Mouse (Mus musculus): ENCODE data around the gene Egfl8. TPM values are rescaled to one million over a fixed set of nuclear protein-coding genes. Genes with fewer than 3 reads are reported as not detected.
A peak's percentile ranks its signal among the peaks of the same experiment; 100 is the strongest.

Egfl8 gene
- polyA plus RNA-seq, 1 experiment from 2014 or later = 4.4 TPM

DNA sequence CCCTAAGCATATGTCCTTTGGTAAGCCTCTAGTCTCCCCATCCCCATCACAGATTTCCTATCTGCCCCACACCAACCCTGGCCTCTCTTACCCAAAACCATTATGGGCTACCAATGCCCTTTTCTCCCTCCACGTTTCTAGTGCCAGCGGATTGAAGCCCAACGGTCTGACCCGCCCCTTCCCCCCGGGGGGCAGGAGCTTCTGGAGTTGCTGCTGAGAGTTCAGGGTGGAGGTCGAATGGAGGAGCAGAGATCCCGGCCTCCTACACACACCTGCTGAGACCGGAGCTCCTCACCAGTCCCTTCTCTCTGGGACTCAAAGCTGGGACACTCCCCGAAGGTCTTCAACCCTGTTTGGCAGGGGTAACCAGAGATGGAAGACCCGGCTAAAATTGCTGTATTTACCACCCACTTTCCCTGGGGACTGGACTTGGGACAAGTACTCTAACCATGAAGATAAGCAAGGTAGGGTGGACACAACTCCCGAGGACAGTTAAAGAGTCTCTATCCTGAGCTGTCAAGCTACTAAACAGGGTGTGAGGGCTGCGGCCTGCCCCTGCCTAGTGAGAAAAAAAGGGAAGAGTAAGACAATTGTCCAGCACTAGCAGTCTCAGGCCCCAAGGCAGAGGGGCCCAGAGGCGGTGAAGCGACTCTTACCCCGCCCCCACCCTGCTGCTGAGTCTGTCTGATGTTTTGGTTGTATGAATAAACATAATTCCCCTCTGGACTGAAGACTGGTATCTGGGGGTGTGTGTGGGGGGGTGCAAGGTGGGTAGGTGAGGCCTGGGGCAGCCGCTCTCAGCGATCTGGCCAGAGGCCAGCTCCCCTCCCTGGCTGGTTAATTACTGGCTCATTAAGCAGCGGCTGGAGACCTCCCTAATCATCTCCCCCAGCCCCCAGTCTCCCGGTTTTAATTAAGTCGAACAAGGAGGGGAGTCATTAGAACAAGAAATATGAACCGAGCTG lies 24.5 kb downstream of the Egfl8 start, which contains the start of gene Pbx2:
Gene Pbx2 (plus strand): TSS at position 238 of the 965 bp plus-strand sequence.
- Histone ChIP-seq H3K27me3 (no peaks in the 10 kb centered on the region), H3K9ac (peak within 1 kb of the TSS; percentile 94), H3K4me3 (replicated peaks) (peak within 1 kb of the TSS; percentile 73), H3K36me3 (peaks cover 24% of the 10 kb centered on the region), H3K9me3 (replicated peaks) (no peaks in the 10 kb centered on the region), H3K27ac (peak within 1 kb of the TSS; percentile 100), H3K4me2 (peak within 1 kb of the TSS; percentile 72), H3K4me1 (peaks cover 82% of the 10 kb centered on the region)
- peak; percentile 40 for ATAC-seq (replicated peaks; ENCODE audit: low FRiP score)
- 2% methylated on average over 21 of the region's 21 CpGs for WGBS

DNA sequence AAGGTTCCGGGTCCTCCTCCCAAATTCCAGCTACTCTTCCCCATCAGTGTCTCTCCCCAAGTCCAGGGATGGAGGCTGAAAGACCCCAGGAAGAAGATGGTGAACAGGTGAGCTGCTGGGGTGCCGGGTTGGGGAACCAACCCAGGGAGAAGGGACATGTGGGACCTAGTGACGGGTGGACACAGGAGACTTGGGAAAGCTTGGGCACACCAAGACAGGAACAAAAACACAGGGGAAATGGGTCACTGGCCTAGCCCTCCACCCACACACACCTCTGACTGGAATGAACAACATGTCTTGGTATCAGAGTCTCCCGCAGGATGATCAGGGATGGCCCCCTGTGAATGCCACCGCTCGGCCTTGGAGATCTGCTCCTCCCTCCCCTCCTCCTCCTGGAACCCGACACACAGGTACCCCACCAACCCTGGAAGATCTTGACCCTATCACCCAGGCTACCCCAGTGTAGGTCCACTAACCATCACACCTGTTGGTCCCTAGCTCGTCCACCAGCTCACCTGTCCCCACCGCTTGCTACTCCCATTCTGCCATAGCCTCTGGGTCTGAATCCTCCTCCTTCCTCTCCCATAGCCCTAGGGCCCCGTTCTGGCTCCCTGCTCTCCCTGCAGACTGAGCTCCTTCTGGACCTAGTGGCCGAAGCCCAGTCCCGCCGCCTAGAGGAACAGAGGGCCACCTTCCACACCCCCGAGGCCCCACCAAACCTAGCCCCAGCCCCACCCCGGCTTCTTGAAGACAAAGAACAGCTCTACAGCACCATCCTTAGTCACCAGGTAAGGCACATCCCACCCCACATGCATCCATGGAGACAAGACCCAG lies 25.4 kb downstream of the Egfl8 start:
- Histone ChIP-seq H3K4me2 (peak overlapping the region; percentile 72), H3K4me1 (peaks cover 80% of the 10 kb centered on the region), H3K27me3 (no peaks in the 10 kb centered on the region), H3K9ac (no peak overlapping the region), H3K36me3 (peaks cover 14% of the 10 kb centered on the region), H3K4me3 (replicated peaks) (peak overlapping the region; percentile 73), H3K27ac (peak overlapping the region; percentile 100), H3K9me3 (replicated peaks) (no peaks in the 10 kb centered on the region)
- 51% methylated on average over 15 of the region's 15 CpGs for WGBS
- ATAC-seq (replicated peaks; ENCODE audit: low FRiP score) = no peak

DNA sequence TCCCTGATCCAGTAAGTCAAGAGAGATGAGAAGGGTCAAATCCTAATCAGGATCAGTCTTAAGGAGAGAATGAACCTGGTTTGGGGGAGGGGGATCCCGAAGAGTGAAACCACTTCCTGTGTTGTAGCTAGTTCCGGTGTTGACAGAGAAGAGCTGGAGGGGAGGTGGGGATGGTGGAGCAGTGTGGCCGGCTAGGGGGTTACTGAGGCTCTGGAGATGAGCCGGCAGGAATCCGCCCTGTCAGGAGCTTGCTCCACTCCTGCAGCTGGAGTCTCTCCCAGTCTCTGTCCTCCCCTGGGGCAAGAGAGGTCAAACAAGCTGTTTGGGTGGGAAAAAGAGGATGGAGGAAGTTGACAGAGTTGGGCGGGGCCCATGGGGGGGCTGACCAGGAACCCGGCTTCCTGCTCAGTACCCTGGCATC lies 26.1 kb downstream of the Egfl8 start, which contains the start of gene Gpsm3:
Gene Gpsm3 (plus strand): TSS at position 126 of the 421 bp plus-strand sequence.
- Histone ChIP-seq H3K4me2 (peak within 1 kb of the TSS; percentile 72), H3K9ac (0 out of 2 replicates have a peak within 1 kb of the TSS, but pooled peaks have one; percentile 7), H3K27me3 (no peaks in the 10 kb centered on the region), H3K4me3 (replicated peaks) (peak within 1 kb of the TSS; percentile 73), H3K27ac (peak within 1 kb of the TSS; percentile 100), H3K36me3 (peaks cover 8% of the 10 kb centered on the region), H3K4me1 (peaks cover 73% of the 10 kb centered on the region), H3K9me3 (replicated peaks) (no peaks in the 10 kb centered on the region)
- no peak for ATAC-seq (replicated peaks; ENCODE audit: low FRiP score)
- WGBS = 5% methylated on average over 7 of the region's 7 CpGs

DNA sequence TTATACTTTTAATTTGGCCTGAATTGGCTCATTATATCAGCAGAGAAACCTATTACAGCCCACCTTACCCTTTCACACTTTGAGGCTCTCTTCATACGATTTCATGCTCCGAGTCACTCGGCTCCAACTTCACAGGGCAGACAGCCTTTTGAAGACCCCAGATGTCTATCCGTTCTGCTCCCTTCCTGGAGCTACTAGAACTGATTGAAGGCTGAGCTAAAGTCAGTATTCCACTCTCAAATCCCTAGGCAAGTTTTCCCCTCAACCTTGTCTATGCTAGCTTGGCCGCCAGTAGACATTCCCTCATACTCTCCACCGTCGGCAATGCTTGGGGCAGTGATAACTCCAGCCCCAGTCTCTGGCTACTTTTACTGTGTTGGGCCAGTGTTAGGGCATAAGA lies 26.6 kb downstream of the Egfl8 start:
- H3K4me1 ChIP-seq = peaks cover 69% of the 10 kb centered on the region
- ATAC-seq (replicated peaks; ENCODE audit: low FRiP score) = no peak
- H3K36me3 ChIP-seq = peaks cover 3% of the 10 kb centered on the region
- no peaks in the 10 kb centered on the region for H3K27me3 ChIP-seq
- 19% methylated on average over 7 of the region's 7 CpGs for WGBS
- H3K9ac ChIP-seq = 0 out of 2 replicates have a peak overlapping the region, but pooled peaks have one; percentile 7
- H3K4me3 ChIP-seq (replicated peaks) = peak overlapping the region; percentile 73; the same call in 1 of the 2 replicates
- H3K4me2 ChIP-seq = peak overlapping the region; percentile 72
- peak overlapping the region; percentile 100 for H3K27ac ChIP-seq
- no peaks in the 10 kb centered on the region for H3K9me3 ChIP-seq (replicated peaks)

DNA sequence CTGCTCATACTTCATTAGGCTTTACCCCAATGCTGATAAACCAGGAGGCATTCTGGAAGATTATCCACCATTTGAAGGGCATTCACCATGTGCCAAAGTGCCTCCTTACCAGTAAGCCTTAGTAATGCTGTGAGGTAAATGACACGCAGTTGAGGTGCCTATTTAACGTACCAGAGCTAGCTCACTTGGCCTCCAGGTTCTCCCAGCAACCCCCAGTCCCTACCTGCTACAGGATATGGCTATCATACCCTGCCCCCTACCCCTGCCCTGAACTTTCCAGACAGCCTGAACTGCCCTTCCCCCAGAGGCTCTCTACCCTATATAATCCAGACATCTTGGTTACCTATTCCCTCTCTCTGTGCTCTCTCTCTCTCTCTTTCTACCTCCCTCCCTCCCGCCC lies 27.0 kb downstream of the Egfl8 start:
- peak overlapping the region; percentile 100 for H3K27ac ChIP-seq
- H3K36me3 ChIP-seq = no peaks in the 10 kb centered on the region
- 47% methylated on average over 3 of the region's 3 CpGs for WGBS
- H3K9ac ChIP-seq = no peak overlapping the region
- H3K27me3 ChIP-seq = no peaks in the 10 kb centered on the region
- H3K4me1 ChIP-seq = peaks cover 64% of the 10 kb centered on the region
- H3K4me3 ChIP-seq (replicated peaks) = no peak overlapping the region
- no peaks in the 10 kb centered on the region for H3K9me3 ChIP-seq (replicated peaks)
- ATAC-seq (replicated peaks; ENCODE audit: low FRiP score) = no peak
- peak overlapping the region; percentile 72 for H3K4me2 ChIP-seq

DNA sequence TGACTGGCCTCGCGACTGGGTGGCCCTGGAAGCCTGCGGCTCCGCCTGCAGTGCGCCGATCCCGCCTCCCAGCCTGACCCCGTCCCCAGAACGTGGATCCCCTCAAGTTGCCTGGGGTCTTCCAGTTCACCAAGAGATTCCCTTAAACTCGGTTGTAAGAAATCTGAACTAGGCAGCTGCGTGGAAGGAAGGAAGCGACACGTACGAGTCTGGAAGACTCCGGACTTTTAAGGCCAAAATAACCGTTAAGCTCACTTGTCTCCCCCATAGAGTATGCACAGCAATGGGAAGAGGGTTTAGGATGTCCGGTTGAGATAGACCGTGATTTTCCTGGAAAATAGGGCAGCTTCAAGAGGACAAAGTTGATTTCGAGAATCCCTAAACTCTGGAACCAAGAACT lies 28.0 kb downstream of the Egfl8 start:
- peak overlapping the region; percentile 95 for H3K9ac ChIP-seq
- H3K9me3 ChIP-seq (replicated peaks) = no peaks in the 10 kb centered on the region
- peak overlapping the region; percentile 96 for H3K4me2 ChIP-seq
- H3K4me1 ChIP-seq = peaks cover 57% of the 10 kb centered on the region
- no peak for ATAC-seq (replicated peaks; ENCODE audit: low FRiP score)
- 4% methylated on average over 19 of the region's 19 CpGs for WGBS
- peak overlapping the region; percentile 82 for H3K4me3 ChIP-seq (replicated peaks)
- H3K27ac ChIP-seq = peak overlapping the region; percentile 100
- H3K36me3 ChIP-seq = no peaks in the 10 kb centered on the region
- no peaks in the 10 kb centered on the region for H3K27me3 ChIP-seq

DNA sequence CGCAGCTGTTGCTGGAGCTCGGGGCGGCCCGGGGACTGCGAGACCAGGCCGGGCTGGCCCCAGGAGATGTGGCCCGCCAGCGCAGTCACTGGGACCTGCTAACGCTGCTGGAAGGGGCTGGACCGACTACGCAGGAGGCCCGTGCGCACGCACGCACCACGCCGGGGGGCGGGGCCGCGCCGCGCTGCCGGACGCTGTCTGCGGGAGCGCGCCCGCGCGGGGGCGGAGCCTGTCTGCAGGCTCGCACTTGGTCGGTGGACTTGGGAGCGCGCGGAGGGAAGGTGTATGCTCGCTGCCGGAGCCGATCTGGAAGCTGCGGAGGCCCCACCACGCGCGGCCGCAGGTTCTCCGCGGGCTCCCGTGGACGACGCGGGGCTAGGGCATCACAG lies 28.4 kb downstream of the Egfl8 start:
- Histone ChIP-seq H3K9me3 (replicated peaks) (no peaks in the 10 kb centered on the region), H3K4me3 (replicated peaks) (peak overlapping the region; percentile 82), H3K36me3 (no peaks in the 10 kb centered on the region), H3K27ac (peak overlapping the region; percentile 100), H3K4me2 (peak overlapping the region; percentile 96), H3K9ac (peak overlapping the region; percentile 95), H3K4me1 (peaks cover 57% of the 10 kb centered on the region), H3K27me3 (no peaks in the 10 kb centered on the region)
- WGBS = 1% methylated on average over 49 of the region's 50 CpGs
- peak; percentile 73 for ATAC-seq (replicated peaks; ENCODE audit: low FRiP score)

DNA sequence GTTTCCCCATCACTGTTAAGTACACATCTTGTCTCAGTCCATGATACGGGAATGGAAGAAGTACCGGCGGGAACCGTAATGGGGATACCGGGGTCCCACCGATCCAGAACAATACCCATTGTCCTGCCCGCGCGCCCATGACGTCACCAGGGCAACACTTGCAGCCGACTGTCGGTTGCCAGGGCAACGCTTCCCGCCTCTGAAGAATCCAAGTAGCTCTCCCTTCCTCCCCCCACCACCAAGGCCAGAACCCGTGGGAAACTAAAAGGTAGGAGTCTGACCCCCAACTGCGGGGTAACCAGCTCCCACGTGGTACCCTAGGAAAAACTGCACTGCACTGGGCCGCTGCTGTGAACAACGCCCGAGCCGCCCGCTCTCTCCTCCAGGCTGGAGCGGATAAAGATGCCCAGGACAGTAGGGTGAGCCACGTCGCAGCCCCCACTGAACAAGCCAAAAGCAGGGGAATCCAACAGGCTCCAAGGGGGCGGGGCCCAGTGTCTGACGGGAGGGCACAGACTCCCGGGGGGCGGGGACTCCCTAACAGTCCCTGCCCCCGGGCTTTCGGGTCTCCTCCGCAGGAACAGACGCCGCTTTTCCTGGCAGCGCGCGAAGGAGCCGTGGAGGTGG lies 28.9 kb downstream of the Egfl8 start:
- Histone ChIP-seq H3K27ac (peak overlapping the region; percentile 100), H3K4me3 (replicated peaks) (peak overlapping the region; percentile 82), H3K9me3 (replicated peaks) (no peaks in the 10 kb centered on the region), H3K4me2 (peak overlapping the region; percentile 96), H3K9ac (peak overlapping the region; percentile 95), H3K27me3 (no peaks in the 10 kb centered on the region), H3K36me3 (no peaks in the 10 kb centered on the region), H3K4me1 (peaks cover 56% of the 10 kb centered on the region)
- peak; percentile 81 for ATAC-seq (replicated peaks; ENCODE audit: low FRiP score)
- under 1% methylated on average over 38 of the region's 38 CpGs for WGBS

DNA sequence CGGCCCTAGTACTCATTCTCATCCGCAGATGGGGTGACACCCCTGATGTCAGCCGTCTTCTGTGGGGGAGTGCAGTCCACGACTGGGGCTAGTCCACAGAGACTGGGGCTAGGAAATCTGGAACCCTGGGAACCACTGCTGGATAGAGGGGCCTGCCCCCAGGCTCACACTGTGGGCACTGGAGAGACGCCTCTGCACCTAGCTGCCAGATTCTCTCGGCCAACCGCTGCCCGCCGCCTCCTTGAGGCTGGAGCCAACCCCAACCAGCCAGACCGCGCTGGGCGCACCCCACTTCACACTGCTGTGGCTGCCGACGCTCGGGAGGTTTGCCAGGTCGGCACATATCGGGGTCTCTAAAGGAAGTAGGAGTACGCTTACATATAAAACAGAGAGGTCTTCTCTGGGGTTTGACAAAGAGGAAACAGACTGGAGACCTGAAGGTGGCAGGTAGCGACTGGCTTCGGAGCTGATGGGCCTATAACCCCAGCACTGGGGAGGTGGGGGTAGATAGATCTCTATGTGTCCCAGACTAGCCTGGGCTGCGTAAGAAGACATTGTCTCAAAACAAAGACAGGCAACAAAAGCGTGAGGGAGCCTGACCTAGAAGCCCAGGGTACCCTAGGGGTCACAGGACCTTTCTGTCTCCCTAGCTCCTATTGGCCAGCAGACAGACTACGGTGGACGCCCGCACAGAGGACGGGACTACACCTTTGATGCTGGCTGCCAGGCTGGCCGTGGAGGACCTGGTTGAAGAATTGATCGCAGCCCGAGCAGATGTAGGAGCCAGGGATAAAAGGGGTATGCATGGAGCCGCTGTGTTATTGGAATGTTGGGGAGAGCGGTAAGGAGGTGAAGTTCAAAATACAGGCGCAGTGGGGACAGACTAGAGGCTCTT lies 29.6 kb downstream of the Egfl8 start:
- peaks cover 49% of the 10 kb centered on the region for H3K4me1 ChIP-seq
- H3K9ac ChIP-seq = peak overlapping the region; percentile 95
- H3K27me3 ChIP-seq = no peaks in the 10 kb centered on the region
- peak overlapping the region; percentile 100 for H3K27ac ChIP-seq
- H3K36me3 ChIP-seq = no peaks in the 10 kb centered on the region
- WGBS = 29% methylated on average over 32 of the region's 32 CpGs
- no peaks in the 10 kb centered on the region for H3K9me3 ChIP-seq (replicated peaks)
- H3K4me2 ChIP-seq = peak overlapping the region; percentile 96
- H3K4me3 ChIP-seq (replicated peaks) = peak overlapping the region; percentile 82
- no peak for ATAC-seq (replicated peaks; ENCODE audit: low FRiP score)

DNA sequence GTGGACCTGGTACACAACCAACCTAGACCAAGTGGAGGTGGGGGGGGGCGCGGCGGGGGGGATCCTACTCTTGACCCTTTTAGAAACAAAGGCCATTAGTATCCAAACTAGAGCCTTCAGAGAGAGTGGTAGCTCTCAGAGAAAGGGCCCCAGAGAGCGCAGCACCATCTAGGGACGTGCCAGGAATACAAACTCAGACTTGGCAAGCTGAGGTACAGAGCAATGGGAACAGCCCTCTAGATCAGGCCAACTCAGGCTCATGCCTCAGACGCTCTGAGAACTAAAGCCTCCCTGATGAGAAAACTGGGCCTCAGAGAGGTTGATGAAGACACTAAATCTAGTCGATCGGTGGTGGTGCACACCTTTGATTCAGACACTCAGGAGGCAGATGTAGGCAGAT lies 30.6 kb downstream of the Egfl8 start:
- no peak for ATAC-seq (replicated peaks; ENCODE audit: low FRiP score)
- 93% methylated on average over 8 of the region's 8 CpGs for WGBS
- no peak overlapping the region for H3K9ac ChIP-seq
- no peak overlapping the region for H3K4me3 ChIP-seq (replicated peaks)
- no peak overlapping the region for H3K4me2 ChIP-seq
- H3K4me1 ChIP-seq = peaks cover 39% of the 10 kb centered on the region
- no peaks in the 10 kb centered on the region for H3K27me3 ChIP-seq
- H3K9me3 ChIP-seq (replicated peaks) = no peaks in the 10 kb centered on the region
- no peak overlapping the region for H3K27ac ChIP-seq
- no peaks in the 10 kb centered on the region for H3K36me3 ChIP-seq

DNA sequence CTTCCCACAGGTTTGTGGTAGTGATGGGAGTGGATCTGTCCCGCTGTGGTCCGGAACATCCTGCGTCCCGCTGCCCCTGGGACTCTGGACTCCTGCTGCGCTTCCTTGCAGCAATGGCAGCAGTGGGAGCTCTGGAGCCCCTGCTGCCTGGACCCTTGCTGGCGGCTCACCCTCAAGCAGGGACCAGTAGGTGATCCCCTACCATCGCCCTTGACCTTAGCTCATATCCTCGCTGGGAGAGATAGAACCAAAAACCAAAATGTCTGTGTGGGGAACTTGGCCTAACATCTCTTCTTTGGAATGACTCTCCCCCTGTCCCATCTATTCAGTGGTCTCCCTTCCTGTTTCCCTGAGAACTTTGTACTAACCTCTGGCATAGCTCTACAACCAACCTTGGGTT lies 32.0 kb downstream of the Egfl8 start:
- Histone ChIP-seq H3K27me3 (no peaks in the 10 kb centered on the region), H3K27ac (no peak overlapping the region), H3K9ac (no peak overlapping the region), H3K4me3 (replicated peaks) (no peak overlapping the region), H3K4me1 (peaks cover 26% of the 10 kb centered on the region), H3K4me2 (no peak overlapping the region), H3K9me3 (replicated peaks) (no peaks in the 10 kb centered on the region), H3K36me3 (no peaks in the 10 kb centered on the region)
- WGBS = 93% methylated on average over 8 of the region's 8 CpGs
- no peak for ATAC-seq (replicated peaks; ENCODE audit: low FRiP score)
